Mouse (Mus musculus) hindbrain, embryonic 12.5 days (tissue): ENCODE measurements around the gene Specc1l. TPM values are rescaled to one million over a fixed set of nuclear protein-coding genes. Genes with fewer than 3 reads are reported as not detected.

Experiments used
- ATAC-seq: fragments of 200-750 bp; cut with Nextera tagmentation; 2 replicates; pipeline ENCODE4 v1.8.0; 2017; ENCODE audit warnings: moderate TSS enrichment; ENCODE audit not compliant: low FRiP score
- H3K27ac ChIP-seq: fragments of 300-500 bp; sonication (generic); 2 replicates; pipeline ENCODE4 v1.5.1; 2016; ENCODE audit warnings: mild to moderate bottlenecking
- H3K27me3 ChIP-seq: fragments of 300-500 bp; sonication (generic); 2 replicates; pipeline ENCODE4 v1.6.1; 2016; ENCODE audit warnings: mild to moderate bottlenecking
- H3K36me3 ChIP-seq: fragments of 300-500 bp; sonication (generic); 2 replicates; pipeline ENCODE4 v1.6.1; 2016; ENCODE audit warnings: mild to moderate bottlenecking
- H3K4me1 ChIP-seq: fragments of 300-500 bp; sonication (generic); 2 replicates; pipeline ENCODE4 v1.6.1; 2016
- H3K4me2 ChIP-seq: fragments of 300-500 bp; sonication (generic); replicated peaks from 2 replicates; pipeline ENCODE4 v1.6.1; 2016; ENCODE audit warnings: mild to moderate bottlenecking
- H3K4me3 ChIP-seq: fragments of 300-500 bp; sonication (generic); 2 replicates; pipeline ENCODE4 v1.5.1; 2016; ENCODE audit warnings: mild to moderate bottlenecking
- H3K9ac ChIP-seq: fragments of 300-500 bp; sonication (generic); 2 replicates; pipeline ENCODE4 v1.6.1; 2016; ENCODE audit warnings: mild to moderate bottlenecking, moderate library complexity
- H3K9me3 ChIP-seq: fragments of 300-500 bp; sonication (generic); replicated peaks from 2 replicates; pipeline ENCODE4 v1.6.1; 2016; ENCODE audit warnings: mild to moderate bottlenecking
- WGBS: fragments of 180-500 bp; shearing (Covaris S2); methylation state at CpG from one replicate; pipeline ENCODE4 v1.1.7; 2016; 5-methylcytosine and 5-hydroxymethylcytosine counted together
- polyA plus RNA-seq: library from polyadenylated mRNA; unstranded; fragments of >200 nt; fragmentation: Nextera tagmentation; extraction: Ambion mirVana; gene quantifications from 2 replicates; pipeline ENCODE4 v1.2.1, GENCODE M21; 2016

Gene Specc1l
- polyA plus RNA-seq, 1 experiment from 2014 or later, result 51.4 TPM

DNA sequence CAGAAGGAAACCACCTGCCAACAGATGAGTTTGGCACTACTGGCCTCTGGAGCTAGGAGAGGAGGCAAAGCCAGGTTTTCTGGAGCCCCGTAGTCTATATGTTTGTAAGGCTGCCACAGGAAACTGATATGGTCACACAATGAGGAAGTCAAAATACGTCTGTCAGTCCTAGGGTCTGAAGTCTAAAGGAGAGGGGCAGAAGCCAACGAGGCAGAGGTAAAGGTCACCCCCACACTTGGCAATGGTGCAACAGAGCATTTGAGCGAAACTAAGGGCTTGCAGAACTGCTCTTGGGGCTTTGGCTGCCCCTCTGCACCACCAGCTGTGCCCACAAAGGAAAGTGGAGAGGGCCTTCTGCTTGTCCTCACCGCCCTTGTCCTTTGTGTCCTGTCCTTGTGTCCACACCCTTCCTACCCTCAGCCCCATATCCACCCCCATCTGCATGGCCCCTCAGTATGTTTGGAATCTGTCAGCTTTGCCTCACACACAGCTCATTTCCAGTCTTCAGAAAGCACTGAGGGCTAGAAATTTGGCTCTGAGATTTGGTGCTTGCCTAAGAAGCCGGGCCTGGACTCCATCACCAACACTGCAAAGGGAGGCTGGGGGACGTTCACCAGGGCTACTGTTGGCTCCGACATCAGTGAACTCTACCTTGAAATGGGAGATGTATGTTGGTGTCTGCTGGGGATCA is 24.4 kb upstream of the Specc1l start:
- WGBS, result 78% methylated on average over 8 of the region's 8 CpGs
- H3K9me3 ChIP-seq, result no peaks in the 10 kb centered on the region
- no peak overlapping the region for H3K4me3 ChIP-seq
- H3K4me2 ChIP-seq, result no peak overlapping the region
- H3K27me3 ChIP-seq, result no peaks in the 10 kb centered on the region
- H3K9ac ChIP-seq, result no peak overlapping the region
- ATAC-seq, result no peak
- H3K36me3 ChIP-seq, result peaks cover 29% of the 10 kb centered on the region
- H3K4me1 ChIP-seq, result no peaks in the 10 kb centered on the region
- H3K27ac ChIP-seq, result no peak overlapping the region

DNA sequence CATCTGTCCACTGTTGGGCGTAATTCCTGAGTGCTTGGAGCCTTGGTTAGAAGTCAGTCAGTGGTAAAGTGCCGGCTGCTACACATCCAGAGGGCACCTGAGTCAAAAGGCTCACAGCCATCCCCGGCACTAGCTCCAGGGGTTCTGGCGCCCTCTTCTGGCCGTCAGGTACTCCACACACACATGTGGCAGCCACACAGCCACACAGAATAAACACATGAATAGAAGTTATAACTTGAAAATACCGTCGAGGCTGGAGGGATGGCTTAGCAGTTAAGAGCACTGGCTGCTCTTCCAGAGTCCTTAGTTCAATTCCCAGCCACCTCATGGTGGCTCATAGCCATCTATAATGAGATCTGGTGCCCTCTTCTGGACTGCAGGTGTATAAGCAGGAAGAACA is 20.2 kb upstream of the Specc1l start:
- no peak for ATAC-seq
- Histone ChIP-seq H3K27me3 (no peaks in the 10 kb centered on the region), H3K9me3 (0 out of 2 replicates have a peak, but pooled peaks cover 2% of the 10 kb centered on the region), H3K4me2 (no peak overlapping the region), H3K36me3 (no peaks in the 10 kb centered on the region), H3K9ac (no peak overlapping the region), H3K4me3 (no peak overlapping the region), H3K4me1 (no peaks in the 10 kb centered on the region), H3K27ac (no peak overlapping the region)
- WGBS, result 48% methylated on average over 7 of the region's 7 CpGs

DNA sequence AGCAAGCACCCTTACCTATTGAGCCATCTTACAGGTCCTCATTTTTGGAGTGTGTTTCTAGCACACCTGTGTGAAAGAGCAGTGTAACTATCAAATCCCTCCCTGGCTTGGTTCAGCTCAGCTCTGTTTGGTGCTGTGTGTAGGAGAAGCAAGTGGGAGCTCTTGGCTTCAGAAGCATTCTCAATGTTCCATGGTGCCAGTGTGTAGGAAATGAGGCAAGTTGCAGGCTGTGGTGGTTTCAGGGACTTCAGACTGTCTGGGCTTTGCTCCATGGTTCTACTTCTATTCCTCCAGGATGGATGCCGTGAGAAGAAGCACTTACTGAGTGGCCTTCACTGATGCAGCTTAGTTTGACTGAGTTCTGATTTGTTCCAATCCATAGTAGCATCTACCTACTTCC is 14.1 kb upstream of the Specc1l start:
- 93% methylated on average over 1 of the region's 1 CpGs for WGBS
- Histone ChIP-seq H3K4me3 (no peak overlapping the region), H3K27ac (no peak overlapping the region), H3K4me2 (no peak overlapping the region), H3K27me3 (no peaks in the 10 kb centered on the region), H3K9me3 (0 out of 2 replicates have a peak, but pooled peaks cover 2% of the 10 kb centered on the region), H3K36me3 (no peaks in the 10 kb centered on the region), H3K9ac (no peak overlapping the region), H3K4me1 (no peaks in the 10 kb centered on the region)
- no peak for ATAC-seq

DNA sequence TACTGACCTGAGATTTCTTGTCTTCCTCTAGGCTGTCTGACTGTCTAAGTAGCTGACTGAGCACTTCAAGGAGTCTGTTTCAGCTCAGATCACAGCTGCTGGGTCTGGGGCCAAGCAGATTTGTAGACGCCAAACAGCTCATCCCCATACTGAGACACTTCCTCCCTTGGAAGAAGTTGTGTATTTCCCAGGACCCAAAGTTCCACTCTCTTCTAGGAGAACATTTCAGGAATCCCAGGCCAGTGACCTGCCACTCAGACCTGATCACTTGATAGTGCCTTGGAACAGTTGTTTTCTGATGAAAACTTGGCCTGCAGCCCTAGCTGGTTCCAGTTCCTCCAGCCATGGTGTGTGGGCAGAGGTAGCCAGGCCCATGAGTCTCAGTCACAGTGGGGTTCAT is 11.1 kb upstream of the Specc1l start:
- Histone ChIP-seq H3K9ac (no peak overlapping the region), H3K9me3 (no peaks in the 10 kb centered on the region), H3K4me1 (no peaks in the 10 kb centered on the region), H3K27me3 (no peaks in the 10 kb centered on the region), H3K27ac (no peak overlapping the region), H3K4me2 (no peak overlapping the region), H3K36me3 (no peaks in the 10 kb centered on the region), H3K4me3 (no peak overlapping the region)
- ATAC-seq, result no peak
- whole genome bisulfite sequencing, result 96% methylated on average over 1 of the region's 1 CpGs

DNA sequence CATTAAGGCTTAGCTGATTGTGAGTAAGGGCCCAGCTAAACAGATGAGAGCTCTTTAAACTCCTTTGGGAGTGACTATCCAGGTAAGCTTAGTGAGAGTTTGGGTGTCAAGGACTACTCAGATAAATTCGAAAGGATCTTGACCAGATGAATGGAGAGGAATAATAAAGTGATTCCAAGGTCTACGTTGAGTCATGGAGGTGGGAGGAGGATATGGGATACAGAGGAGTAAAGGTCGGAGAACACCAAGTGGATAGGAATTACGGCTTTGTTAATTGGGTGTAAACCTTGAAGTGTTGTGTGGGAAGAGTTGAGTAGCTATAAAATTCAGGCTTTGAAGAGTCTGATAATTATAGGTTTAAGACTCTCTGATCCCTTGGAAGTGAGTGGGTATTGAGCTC is 5.7 kb upstream of the Specc1l start:
- H3K4me2 ChIP-seq, result no peak overlapping the region
- ATAC-seq, result no peak
- 89% methylated on average over 4 of the region's 4 CpGs for WGBS

DNA sequence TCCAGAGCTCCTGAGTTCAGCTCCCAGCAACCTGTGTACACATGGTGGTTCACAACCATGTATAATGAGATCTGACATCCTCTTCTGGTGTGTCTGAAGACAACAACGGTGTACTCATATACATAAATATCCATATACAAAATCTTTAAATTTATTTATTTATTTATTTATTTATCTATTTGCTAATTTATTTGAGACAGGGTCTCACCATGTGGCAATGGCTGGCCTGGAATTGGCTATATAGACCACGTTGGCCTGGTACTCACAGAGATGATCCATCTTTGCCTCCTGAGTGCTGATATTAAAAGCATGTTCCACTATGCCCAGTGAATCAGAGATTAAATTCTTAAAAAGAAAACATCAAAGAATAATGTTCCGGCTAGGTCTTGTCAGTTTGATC is 1.0 kb upstream of the Specc1l start:
- H3K9me3 ChIP-seq, result no peaks in the 10 kb centered on the region
- no peaks in the 10 kb centered on the region for H3K36me3 ChIP-seq
- H3K27ac ChIP-seq, result no peak overlapping the region
- WGBS, result 91% methylated on average over 3 of the region's 3 CpGs
- peaks cover 11% of the 10 kb centered on the region for H3K4me1 ChIP-seq
- H3K4me2 ChIP-seq, result no peak overlapping the region
- no peak overlapping the region for H3K4me3 ChIP-seq
- no peaks in the 10 kb centered on the region for H3K27me3 ChIP-seq
- ATAC-seq, result no peak
- no peak overlapping the region for H3K9ac ChIP-seq

More for the DNA sequence above, 5.7 kb upstream of the Specc1l start:
- H3K9me3 ChIP-seq, result no peaks in the 10 kb centered on the region
- H3K9ac ChIP-seq, result no peak overlapping the region
- no peaks in the 10 kb centered on the region for H3K36me3 ChIP-seq
- no peaks in the 10 kb centered on the region for H3K27me3 ChIP-seq
- H3K4me3 ChIP-seq, result no peak overlapping the region
- no peaks in the 10 kb centered on the region for H3K4me1 ChIP-seq
- H3K27ac ChIP-seq, result no peak overlapping the region

DNA sequence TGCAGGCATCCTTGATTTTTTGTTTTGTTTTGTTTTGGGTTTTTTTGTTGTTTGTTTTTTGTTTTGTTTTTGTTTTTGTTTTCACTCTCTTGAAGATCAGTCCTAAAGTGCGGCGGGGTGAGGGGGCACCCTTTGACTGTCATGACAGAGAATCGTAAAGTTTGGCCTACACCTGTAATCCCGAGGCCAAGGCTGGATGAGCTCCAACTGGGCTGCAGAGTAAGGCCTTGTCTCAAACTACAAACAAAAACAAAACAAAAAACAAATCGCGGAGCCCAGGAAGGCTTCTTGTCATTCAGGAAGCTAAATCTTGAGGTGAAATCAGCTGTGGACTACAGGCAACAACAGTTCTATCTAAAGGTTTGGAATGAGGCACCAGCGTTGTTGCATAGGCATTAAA is 1.1 kb downstream of the Specc1l start:
- peaks cover 11% of the 10 kb centered on the region for H3K4me1 ChIP-seq
- no peaks in the 10 kb centered on the region for H3K36me3 ChIP-seq
- peak overlapping the region; percentile 99; the same call in 1 of the 2 replicates for H3K27ac ChIP-seq
- no peaks in the 10 kb centered on the region for H3K27me3 ChIP-seq
- H3K4me3 ChIP-seq, result peak overlapping the region; percentile 74
- 50% methylated on average over 7 of the region's 7 CpGs for WGBS
- peak overlapping the region; percentile 71 for H3K4me2 ChIP-seq
- ATAC-seq, result no peak
- peak overlapping the region; percentile 89 for H3K9ac ChIP-seq
- H3K9me3 ChIP-seq, result no peaks in the 10 kb centered on the region

DNA sequence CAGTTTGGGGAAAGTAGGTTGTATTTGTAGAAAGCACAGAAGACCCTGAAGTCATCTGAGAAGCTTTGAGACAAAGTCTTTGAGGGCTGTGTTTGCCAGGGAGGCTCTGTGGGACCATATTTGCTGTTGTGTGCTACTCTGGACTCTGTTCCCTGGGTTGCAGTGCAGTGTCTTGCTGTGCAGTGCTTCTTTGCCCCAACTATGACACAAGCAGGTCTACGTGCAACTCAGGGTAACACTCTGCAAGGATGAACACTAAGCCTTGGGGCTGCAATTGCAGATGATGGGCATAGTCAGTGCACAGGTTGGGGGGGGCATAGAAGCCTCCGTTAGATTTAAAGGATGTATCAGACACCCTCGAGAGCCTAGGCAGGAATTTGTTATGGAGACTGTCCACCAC is 8.8 kb downstream of the Specc1l start:
- H3K4me3 ChIP-seq, result no peak overlapping the region
- no peaks in the 10 kb centered on the region for H3K9me3 ChIP-seq
- H3K27ac ChIP-seq, result no peak overlapping the region
- no peaks in the 10 kb centered on the region for H3K27me3 ChIP-seq
- ATAC-seq, result no peak
- no peak overlapping the region for H3K4me2 ChIP-seq
- H3K36me3 ChIP-seq, result no peaks in the 10 kb centered on the region
- no peak overlapping the region for H3K9ac ChIP-seq
- peaks cover 8% of the 10 kb centered on the region for H3K4me1 ChIP-seq
- 99% methylated on average over 3 of the region's 3 CpGs for WGBS

DNA sequence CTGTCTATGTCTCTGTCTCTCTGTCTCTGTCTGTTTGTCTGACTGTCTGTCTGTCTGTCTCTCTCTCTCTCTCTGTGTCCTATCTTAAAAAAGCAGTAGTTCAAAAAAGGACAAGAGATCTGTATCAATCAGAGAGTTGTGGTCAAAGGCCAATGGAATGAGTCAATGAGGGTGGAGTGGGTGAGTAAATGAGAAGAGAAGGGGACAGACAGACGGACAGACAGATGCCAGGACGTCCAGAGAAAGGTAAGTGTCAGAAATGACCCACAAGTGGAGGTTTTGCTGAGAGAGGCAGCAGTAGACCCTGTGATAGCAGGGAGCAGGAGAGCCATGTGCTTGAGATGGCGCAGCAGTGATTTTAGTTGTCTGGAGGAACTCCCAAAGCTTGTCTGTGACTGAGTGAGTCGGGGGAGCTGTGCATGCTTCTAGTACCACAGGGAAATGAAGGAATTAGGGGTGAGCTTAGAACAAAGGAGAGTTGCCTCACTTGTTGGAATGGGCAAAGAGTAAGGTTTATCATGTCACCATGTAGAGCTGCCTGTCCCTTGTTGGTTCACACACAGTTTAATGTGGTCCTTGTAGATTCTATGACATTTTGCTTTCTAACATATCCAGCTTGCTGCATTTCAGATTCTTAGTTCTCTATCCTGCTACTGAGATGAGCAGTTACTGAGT is 10.2 kb downstream of the Specc1l start:
- no peak overlapping the region for H3K9ac ChIP-seq
- no peaks in the 10 kb centered on the region for H3K27me3 ChIP-seq
- no peaks in the 10 kb centered on the region for H3K9me3 ChIP-seq
- H3K4me3 ChIP-seq, result no peak overlapping the region
- WGBS, result 72% methylated on average over 4 of the region's 4 CpGs
- H3K36me3 ChIP-seq, result no peaks in the 10 kb centered on the region
- H3K27ac ChIP-seq, result no peak overlapping the region
- no peak for ATAC-seq
- H3K4me2 ChIP-seq, result no peak overlapping the region
- H3K4me1 ChIP-seq, result peaks cover 11% of the 10 kb centered on the region

DNA sequence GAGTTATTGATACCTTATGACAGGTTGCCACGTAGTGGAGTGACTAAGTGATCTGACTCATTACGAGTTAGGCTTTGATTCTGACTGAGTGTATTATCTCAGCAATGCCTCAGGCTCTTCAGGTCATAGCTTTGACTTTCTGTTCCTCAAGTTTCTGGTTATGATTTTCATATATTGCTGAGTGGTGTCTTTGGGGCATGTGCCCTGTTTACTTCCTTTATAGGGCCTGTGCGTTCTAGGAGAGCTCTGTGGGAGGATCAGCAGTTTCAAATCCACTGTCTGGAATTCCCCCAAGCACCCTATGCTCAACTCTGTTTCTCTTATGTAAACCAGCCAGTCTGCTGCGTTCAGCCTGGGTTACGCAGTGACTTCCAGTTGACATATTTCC is 10.7 kb downstream of the Specc1l start:
- Histone ChIP-seq H3K9me3 (no peaks in the 10 kb centered on the region), H3K27me3 (no peaks in the 10 kb centered on the region), H3K36me3 (no peaks in the 10 kb centered on the region), H3K4me3 (no peak overlapping the region), H3K4me1 (peaks cover 11% of the 10 kb centered on the region), H3K4me2 (no peak overlapping the region), H3K9ac (no peak overlapping the region), H3K27ac (no peak overlapping the region)
- WGBS, result 82% methylated on average over 5 of the region's 5 CpGs
- no peak for ATAC-seq

DNA sequence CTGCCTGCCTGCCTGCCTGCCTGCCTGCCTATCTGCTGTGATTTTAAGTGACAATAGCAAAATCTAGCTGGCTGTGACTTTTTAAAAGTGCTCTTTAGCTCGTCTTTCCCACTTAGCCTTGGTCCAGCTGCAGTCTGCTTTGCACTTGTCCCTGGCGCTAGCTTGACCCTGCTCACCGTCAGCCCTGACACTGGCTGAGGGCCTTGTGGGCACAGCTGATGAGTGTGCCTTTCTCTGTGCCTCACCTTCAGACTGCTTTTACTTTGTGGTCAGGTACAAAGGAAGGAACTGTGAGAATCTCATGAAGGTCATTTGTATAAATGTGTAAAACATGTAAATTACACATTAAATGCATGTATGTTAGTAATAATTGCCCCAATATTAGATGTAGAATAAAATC is 12.3 kb downstream of the Specc1l start:
- H3K9ac ChIP-seq, result peak overlapping the region; percentile 36; the same call in 1 of the 2 replicates
- H3K4me1 ChIP-seq, result peaks cover 11% of the 10 kb centered on the region
- H3K4me2 ChIP-seq, result no peak overlapping the region
- no peak overlapping the region for H3K4me3 ChIP-seq
- H3K27ac ChIP-seq, result no peak overlapping the region
- peaks cover 5% of the 10 kb centered on the region; the same call in 1 of the 2 replicates for H3K36me3 ChIP-seq
- H3K9me3 ChIP-seq, result no peaks in the 10 kb centered on the region
- H3K27me3 ChIP-seq, result no peaks in the 10 kb centered on the region
- 76% methylated on average over 3 of the region's 3 CpGs for WGBS
- no peak for ATAC-seq

DNA sequence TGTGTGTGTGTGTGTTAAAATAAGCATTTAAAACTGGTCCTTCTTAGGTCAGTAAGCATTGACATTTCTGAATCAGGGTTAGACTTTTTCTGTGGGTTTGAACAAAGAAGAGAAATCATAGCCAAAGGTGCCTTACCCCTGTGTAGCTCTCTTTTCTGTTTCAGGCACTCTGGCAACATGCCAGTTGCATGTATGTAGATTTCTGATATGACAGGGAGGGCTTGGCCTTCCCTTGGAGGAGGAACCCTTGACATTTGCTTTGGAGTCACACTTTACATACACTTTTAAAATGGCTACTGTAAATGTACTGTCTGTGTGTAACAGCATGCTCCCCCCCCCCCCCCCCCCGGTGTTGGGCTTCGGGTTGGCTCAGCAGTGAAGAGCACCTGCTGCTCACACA is 12.8 kb downstream of the Specc1l start:
- no peak overlapping the region for H3K4me3 ChIP-seq
- H3K9me3 ChIP-seq, result no peaks in the 10 kb centered on the region
- H3K9ac ChIP-seq, result no peak overlapping the region
- H3K27ac ChIP-seq, result no peak overlapping the region
- H3K4me2 ChIP-seq, result no peak overlapping the region
- WGBS, result 33% methylated on average over 1 of the region's 2 CpGs
- peaks cover 11% of the 10 kb centered on the region for H3K4me1 ChIP-seq
- ATAC-seq, result no peak
- H3K27me3 ChIP-seq, result no peaks in the 10 kb centered on the region
- peaks cover 5% of the 10 kb centered on the region; the same call in 1 of the 2 replicates for H3K36me3 ChIP-seq

DNA sequence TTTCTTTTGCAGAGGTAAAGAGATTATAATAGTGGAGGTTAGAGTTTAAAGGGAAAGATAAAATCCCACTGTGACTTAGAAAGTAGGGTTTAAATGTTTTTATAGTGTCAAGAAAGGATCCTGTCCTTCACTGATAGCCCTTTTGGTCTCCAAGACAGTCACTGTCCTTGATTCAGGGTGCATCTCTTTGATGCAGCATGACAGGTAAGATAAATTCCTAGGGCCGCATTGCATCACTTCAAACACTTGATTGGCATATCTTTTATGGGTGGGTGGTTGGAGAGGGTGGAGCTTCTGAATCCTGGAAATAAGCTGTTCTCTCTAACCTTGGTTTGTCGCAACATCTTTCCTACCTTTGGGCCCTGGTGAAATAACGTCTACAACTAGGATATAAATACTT is 15.5 kb downstream of the Specc1l start:
- no peak overlapping the region for H3K4me3 ChIP-seq
- 84% methylated on average over 3 of the region's 3 CpGs for WGBS
- peaks cover 5% of the 10 kb centered on the region; the same call in 1 of the 2 replicates for H3K4me1 ChIP-seq
- ATAC-seq, result no peak
- no peak overlapping the region for H3K4me2 ChIP-seq
- H3K27ac ChIP-seq, result no peak overlapping the region
- H3K9ac ChIP-seq, result no peak overlapping the region
- no peaks in the 10 kb centered on the region for H3K27me3 ChIP-seq
- no peaks in the 10 kb centered on the region for H3K9me3 ChIP-seq
- peaks cover 19% of the 10 kb centered on the region for H3K36me3 ChIP-seq
